8 mouse cellular contexts compared by ENCODE assay signal in the genomic region with DNA sequence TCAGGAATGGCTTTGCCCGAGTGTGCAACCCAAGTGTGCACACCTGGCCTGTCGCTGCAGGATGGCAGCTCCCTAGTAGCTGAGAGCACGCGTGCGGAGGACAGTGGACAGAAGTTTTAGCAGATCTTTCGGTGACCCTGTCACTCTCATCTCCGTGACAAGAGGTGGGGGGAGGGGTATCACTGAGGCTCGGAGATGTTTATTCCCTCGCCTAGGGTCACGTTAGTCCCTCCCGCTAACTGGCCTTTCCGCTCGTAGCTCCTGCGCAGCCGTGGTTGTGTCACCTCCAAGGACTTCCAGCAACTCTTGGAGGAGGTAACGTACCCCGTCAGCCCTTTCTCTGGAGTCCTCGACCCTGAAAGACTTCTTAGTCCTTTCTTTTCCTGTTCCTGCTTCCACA. TPM values are rescaled to one million over a fixed set of nuclear protein-coding genes. Genes with fewer than 3 reads are reported as not detected.
DNase-seq lines count a peak whose midpoint lies in the region; ATAC-seq and TF ChIP-seq lines count a peak whose summit lies in the region.

No protein-coding gene starts in this region.

- H3K4me1 ChIP-seq in heart, embryonic 15.5 days (replicated peaks), result peaks cover 35% of the 10 kb centered on the region
- H3K4me1 ChIP-seq in forebrain, postnatal 0 days (ENCODE audit: insufficient read depth), result peaks cover 14% of the 10 kb centered on the region; the same call in 1 of the 2 replicates

- peak overlapping the region; percentile 82 for H3ac ChIP-seq in myocyte (ENCODE audit: control insufficient read depth, insufficient read length)

- peaks cover 2% of the 10 kb centered on the region; the same call in 1 of the 2 replicates for H3K36me3 ChIP-seq in heart, embryonic 15.5 days
- H3K36me3 ChIP-seq in forebrain, postnatal 0 days (ENCODE audit: insufficient read depth), result peaks cover 4% of the 10 kb centered on the region; the same call in 1 of the 2 replicates
- no peaks in the 10 kb centered on the region for H3K36me3 ChIP-seq in myocyte (ENCODE audit: control insufficient read depth, insufficient read depth)

- under 1% methylated on average over 18 of the region's 18 CpGs for WGBS in heart, embryonic 15.5 days
- WGBS in forebrain, postnatal 0 days, result under 1% methylated on average over 18 of the region's 18 CpGs

- no peak for ATAC-seq in heart, embryonic 15.5 days (replicated peaks; ENCODE audit: insufficient number of reproducible peaks, insufficient read depth, low FRiP score, low read depth)
- ATAC-seq in forebrain, postnatal 0 days, result no peak

- H3K79me2 ChIP-seq in myocyte (ENCODE audit: control insufficient read depth, insufficient read depth), result peaks cover 12% of the 10 kb centered on the region

- peak overlapping the region; percentile 81 for H3K4me2 ChIP-seq in heart, embryonic 15.5 days
- peak overlapping the region; percentile 86 for H3K4me2 ChIP-seq in forebrain, postnatal 0 days (ENCODE audit: low read depth)
- peak overlapping the region; percentile 100 for H3K4me2 ChIP-seq in myocyte (ENCODE audit: low read depth)

- H3K9ac ChIP-seq in heart, embryonic 15.5 days, result peak overlapping the region; percentile 69
- H3K9ac ChIP-seq in forebrain, postnatal 0 days, result peak overlapping the region; percentile 62

- peak overlapping the region; percentile 72 for H3K4me3 ChIP-seq in heart, embryonic 15.5 days
- peak overlapping the region; percentile 83 for H3K4me3 ChIP-seq in forebrain, postnatal 0 days (ENCODE audit: low read depth, low read length)
- peak overlapping the region; percentile 84 for H3K4me3 ChIP-seq in myocyte

- H3K9me3 ChIP-seq in heart, embryonic 15.5 days (replicated peaks), result no peaks in the 10 kb centered on the region
- H3K9me3 ChIP-seq in forebrain, postnatal 0 days (ENCODE audit: low read length), result no peaks in the 10 kb centered on the region

- TF ChIP-seq CTCF in forebrain, postnatal 0 days (IDR thresholded peaks at IDR 0.05; ENCODE audit: low read depth), result no peak

- no peak for DNase-seq in heart, adult 18-20 months
- DNase-seq in adipocyte (ENCODE audit: low spot score) (peak; percentile 63), liver (peak; percentile 47)
- no peak for DNase-seq in forebrain, postnatal 0 days
- DNase-seq in urinary bladder, postnatal 36 days (ENCODE audit: low spot score in 2 of 2), result no peak
- DNase-seq in gastrocnemius, adult 18-20 months (ENCODE audit: low spot score), result no peak

- no peaks in the 10 kb centered on the region for H3K27me3 ChIP-seq in heart, embryonic 15.5 days
- no peaks in the 10 kb centered on the region for H3K27me3 ChIP-seq in forebrain, postnatal 0 days (ENCODE audit: insufficient read depth, low read length)
- no peaks in the 10 kb centered on the region for H3K27me3 ChIP-seq in myocyte (ENCODE audit: control insufficient read depth, insufficient read depth, insufficient read length)

- peak overlapping the region; percentile 91 for H3K27ac ChIP-seq in heart, embryonic 15.5 days
- peak overlapping the region; percentile 92 for H3K27ac ChIP-seq in forebrain, postnatal 0 days (ENCODE audit: low read depth, low read length)

- TF ChIP-seq POLR2A in myocyte (IDR thresholded peaks at IDR 0.05; ENCODE audit: insufficient read length, low read depth), result no peak

TF ChIP-seq in myocyte, 11 proteins besides CTCF, POLR2A, EP300 and RAD21:
- no peak for TF ChIP-seq MYOD1 (IDR thresholded peaks at IDR 0.05; ENCODE audit: control insufficient read depth in 1 of 3, insufficient read length in 2 of 3, low read depth in 2 of 3)
- no peak for TF ChIP-seq TCF3 (IDR thresholded peaks at IDR 0.05; ENCODE audit: insufficient read length, low read depth)
- TF ChIP-seq TCF12 (IDR thresholded peaks at IDR 0.05; ENCODE audit: insufficient read depth, poor library complexity, severe bottlenecking), result no peak
- TF ChIP-seq MYOG (IDR thresholded peaks at IDR 0.05; ENCODE audit: control insufficient read depth in 1 of 3, insufficient read depth in 1 of 3, insufficient read length in 2 of 3, low read depth in 2 of 3), result no peak
- TF ChIP-seq POLR2AphosphoS2 (IDR thresholded peaks at IDR 0.05; ENCODE audit: insufficient read length, low read depth), result no peak

RNA-seq across cellular contexts. Expression of a gene that starts 0.4 kb away (rescaled TPM):
- polyA plus RNA-seq in heart, embryonic 15.5 days (2015; fragmentation: Nextera tagmentation; extraction: Ambion mirVana), result 18.2 and 22.3 TPM in 2 replicates
- total RNA-seq in heart, adult 18-20 months (2021), result 10 to 100 TPM; 15.1 to 17.5 TPM
- total RNA-seq in forebrain, postnatal 0 days (2014; rRNA removed), result 56.0 and 58.3 TPM in 2 replicates
- 40.7 and 44.2 TPM in 2 replicates for polyA plus RNA-seq in forebrain, postnatal 0 days (2015; fragmentation: Nextera tagmentation; extraction: Ambion mirVana)
- polyA plus RNA-seq in myocyte (2012; fragmentation: generic; extraction: Trizol), result 15.2 TPM
- total RNA-seq in gastrocnemius, adult 18-20 months (2021), result 10 to 100 TPM; 13.2 to 14.5 TPM

RNA-seq across cellular contexts. Expression of a gene that starts 3.4 kb away (rescaled TPM):
- polyA plus RNA-seq in heart, embryonic 15.5 days (2015; fragmentation: Nextera tagmentation; extraction: Ambion mirVana), result 67.6 and 75.3 TPM in 2 replicates
- 10 to 100 TPM; 36.3 to 37.8 TPM for total RNA-seq in heart, adult 18-20 months (2021)
- total RNA-seq in forebrain, postnatal 0 days (2014; rRNA removed), result 36.0 and 41.9 TPM in 2 replicates
- polyA plus RNA-seq in forebrain, postnatal 0 days (2015; fragmentation: Nextera tagmentation; extraction: Ambion mirVana), result 95.6 and 98.3 TPM in 2 replicates
- 55.0 TPM for polyA plus RNA-seq in myocyte (2012; fragmentation: generic; extraction: Trizol)
- 10 to 100 TPM; 39.1 TPM for total RNA-seq in gastrocnemius, adult 18-20 months (2021)

RNA-seq across cellular contexts. Expression of a gene that starts 16.9 kb away (rescaled TPM):
- polyA plus RNA-seq in heart, embryonic 15.5 days (2015; fragmentation: Nextera tagmentation; extraction: Ambion mirVana), result 1.7 and 4.9 TPM in 2 replicates
- total RNA-seq in heart, adult 18-20 months (2021), result 10 to 100 TPM in 1 of 2 experiments, 1 to 10 TPM in 1; 8.9 to 10.7 TPM
- total RNA-seq in forebrain, postnatal 0 days (2014; rRNA removed), result 24.9 and 25.0 TPM in 2 replicates
- 13.9 and 19.7 TPM in 2 replicates for polyA plus RNA-seq in forebrain, postnatal 0 days (2015; fragmentation: Nextera tagmentation; extraction: Ambion mirVana)
- polyA plus RNA-seq in myocyte (2012; fragmentation: generic; extraction: Trizol), result 0.90 TPM
- total RNA-seq in gastrocnemius, adult 18-20 months (2021), result 1 to 10 TPM; 8.4 to 8.9 TPM

Comparison
In these comparisons a context has a peak if more than half of its experiments do, and no peak if none do; other contexts are left out.
1. DNase-seq: peak in adipocyte (single experiment) and liver (single experiment); none in heart, adult 18-20 months (0 of 2), forebrain, postnatal 0 days (single experiment), urinary bladder, postnatal 36 days (0 of 2) and gastrocnemius, adult 18-20 months (single experiment).
2. Peak in every context shown above with its lines, with median percentiles within 50 percentile points of each other: H3K4me2 ChIP-seq and H3K4me3 ChIP-seq.